Mouse (Mus musculus): ENCODE data around the gene Rnf151.
A peak's percentile ranks its signal among the peaks of the same experiment; 100 is the strongest.
"Not testable (repeated sequence)": the region's sequence is repeated elsewhere in the genome, so short reads cannot be mapped to it uniquely, and the experiment has no call there.

Gene Rnf151

DNA sequence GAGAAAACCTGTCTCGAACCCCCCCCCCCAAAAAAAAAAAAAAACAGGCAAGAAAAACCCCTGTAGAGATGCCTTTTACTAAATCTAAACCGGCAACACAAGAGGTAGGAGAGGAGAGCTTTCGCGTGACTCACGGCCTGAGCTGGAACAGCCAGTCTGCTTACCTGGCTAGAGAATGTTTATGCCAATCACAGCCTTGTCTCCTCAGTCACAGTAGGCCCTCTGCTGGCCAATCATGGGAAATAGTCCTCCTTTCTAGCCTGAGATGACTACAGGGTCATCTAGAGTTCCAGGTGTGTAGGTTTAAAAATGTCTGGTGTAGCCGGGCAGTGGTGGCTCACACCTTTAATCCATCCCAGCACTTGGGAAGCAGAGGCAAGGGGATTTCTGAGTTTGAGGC, 50.4 kb downstream of the Rnf151 start:
- DNase-seq (ENCODE audit: low spot score in 2 of 2), result peak in 1 of 2 experiments; percentile 59

DNA sequence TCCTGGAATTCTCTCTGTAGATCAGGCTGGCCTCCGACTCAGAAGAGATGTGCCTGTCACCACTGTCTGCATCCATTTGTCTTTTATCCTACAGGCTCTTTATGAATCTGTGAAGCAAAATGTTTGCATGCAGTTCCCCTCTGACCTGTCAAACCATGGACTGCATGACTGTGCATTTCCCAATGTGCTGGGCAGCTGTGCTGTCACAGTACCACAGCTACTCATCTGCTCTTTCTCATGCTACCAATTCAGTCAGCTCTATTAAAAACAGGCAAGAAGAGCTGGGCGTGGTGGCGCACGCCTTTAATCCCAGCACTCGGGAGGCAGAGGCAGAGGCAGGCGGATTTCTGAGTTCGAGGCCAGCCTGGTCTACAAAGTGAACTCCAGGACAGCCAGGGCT, 50.9 kb downstream of the Rnf151 start:
- DNase-seq (ENCODE audit: low spot score in 2 of 2), result not testable (repeated sequence)

Data from left cerebral cortex, adult 9 months (tissue).